Mouse (Mus musculus): Measurements from ENCODE around the gene Mfap5.
"Not testable (repeated sequence)": the region's sequence is repeated elsewhere in the genome, so short reads cannot be mapped to it uniquely, and the experiment has no call there.

The Mfap5 gene

GRCm38 (mm10) chr6:122514312-122514711 lies 8.7 kb downstream of the Mfap5 start:
- no peak for DNase-seq

- not testable (repeated sequence) for DNase-seq
Observed at GRCm38 (mm10) chr6:122515762-122516161, 10.1 kb downstream of the Mfap5 start.

GRCm38 (mm10) chr6:122517668-122518067 lies 12.0 kb downstream of the Mfap5 start:
- DNase-seq, result no peak

- DNase-seq, result peak; percentile 36 to 58
Observed at GRCm38 (mm10) chr6:122519384-122519783, 13.7 kb downstream of the Mfap5 start.

- peak; percentile 57 to 63 for DNase-seq
Observed at GRCm38 (mm10) chr6:122522595-122522994, 16.9 kb downstream of the Mfap5 start.

- no peak for DNase-seq
Observed at GRCm38 (mm10) chr6:122523289-122523688, 17.6 kb downstream of the Mfap5 start.

GRCm38 (mm10) chr6:122527596-122527995 lies 22.0 kb downstream of the Mfap5 start:
- no peak for DNase-seq

GRCm38 (mm10) chr6:122528136-122528535 lies 22.5 kb downstream of the Mfap5 start:
- no peak for DNase-seq

- no peak for DNase-seq
Observed at GRCm38 (mm10) chr6:122531466-122532174, 26.0 kb downstream of the Mfap5 start.

GRCm38 (mm10) chr6:122532883-122533302 lies 27.2 kb downstream of the Mfap5 start:
- peak; percentile 29 to 34 for DNase-seq

- DNase-seq, result no peak
Observed at GRCm38 (mm10) chr6:122534032-122534431, 28.4 kb downstream of the Mfap5 start.

- no peak for DNase-seq
Observed at GRCm38 (mm10) chr6:122539564-122539963, 33.9 kb downstream of the Mfap5 start.

- DNase-seq, result not testable (repeated sequence)
Observed at GRCm38 (mm10) chr6:122542459-122542858, 36.8 kb downstream of the Mfap5 start.

- DNase-seq, result no peak
Observed at GRCm38 (mm10) chr6:122543574-122543973, 37.9 kb downstream of the Mfap5 start.

- DNase-seq, result no peak
Observed at GRCm38 (mm10) chr6:122544672-122545071, 39.0 kb downstream of the Mfap5 start.

- no peak for DNase-seq
Observed at GRCm38 (mm10) chr6:122545289-122545882, 39.7 kb downstream of the Mfap5 start.

- DNase-seq, result no peak
Observed at GRCm38 (mm10) chr6:122545948-122546347, 40.3 kb downstream of the Mfap5 start.

GRCm38 (mm10) chr6:122553606-122554005 lies 48.0 kb downstream of the Mfap5 start, which contains the start of gene Aicda:
Gene Aicda, plus strand, starts transcription at chr6:122553801.
- DNase-seq, result no peak

- DNase-seq, result no peak
Observed at GRCm38 (mm10) chr6:122554102-122554501, 48.5 kb downstream of the Mfap5 start.

- DNase-seq, result no peak
Observed at GRCm38 (mm10) chr6:122555266-122555665, 49.6 kb downstream of the Mfap5 start.

- peak; percentile 83 to 88 for DNase-seq
Observed at GRCm38 (mm10) chr6:122556959-122557561, 51.4 kb downstream of the Mfap5 start.

- DNase-seq, result peak; percentile 84 to 89
Observed at GRCm38 (mm10) chr6:122560427-122560826, 54.8 kb downstream of the Mfap5 start.

- DNase-seq, result peak in 1 of 2 experiments; percentile 10
Observed at GRCm38 (mm10) chr6:122561005-122561404, 55.4 kb downstream of the Mfap5 start.

- DNase-seq, result peak; percentile 78 to 85
Observed at GRCm38 (mm10) chr6:122562463-122562862, 56.8 kb downstream of the Mfap5 start.
